Mouse (Mus musculus) ES-E14 (cell line): ENCODE measurements around the gene Cd207. TPM values are rescaled to one million over a fixed set of nuclear protein-coding genes. Genes with fewer than 3 reads are reported as not detected.

Source experiments
- DNase-seq: peaks from one replicate; pipeline ENCODE4 v3.0.0-alpha.2; 2013; ENCODE audit warnings: low read depth, low spot score
- H3K27ac ChIP-seq: 2 replicates; pipeline ENCODE4 v1.5.1; 2012; ENCODE audit warnings: low read depth, mild to moderate bottlenecking, low read length, moderate library complexity, mixed read lengths; ENCODE audit not compliant: poor library complexity, insufficient read depth, severe bottlenecking
- H3K36me3 ChIP-seq: 2 replicates; pipeline ENCODE4 v1.6.1; 2012; ENCODE audit warnings: mild to moderate bottlenecking, low read length, moderate library complexity, mixed read lengths; ENCODE audit not compliant: control insufficient read depth, poor library complexity, insufficient read depth, severe bottlenecking
- H3K4me1 ChIP-seq, 2 experiments: fragments of 150-350 bp in 1 of 2; sonication (generic) in 1 of 2; 2 replicates each; pipeline ENCODE4 v1.6.1; 2012; ENCODE audit warnings: low read length in 2 of 2, mild to moderate bottlenecking in 1 of 2, mixed read lengths in 1 of 2; ENCODE audit not compliant: control insufficient read depth in 2 of 2, insufficient read depth in 2 of 2, poor library complexity in 1 of 2
- H3K4me3 ChIP-seq, 2 experiments: fragments of 150-350 bp in 1 of 2; sonication (generic) in 1 of 2; 2 replicates each; pipeline ENCODE4 v1.5.1; 2012; ENCODE audit warnings: low read length in 2 of 2, low read depth in 1 of 2, mild to moderate bottlenecking in 1 of 2, mixed read lengths in 1 of 2; ENCODE audit not compliant: insufficient read depth in 1 of 2, poor library complexity in 1 of 2, severe bottlenecking in 1 of 2
- H3K9ac ChIP-seq: 2 replicates; pipeline ENCODE4 v1.6.1; 2012; ENCODE audit warnings: low read depth, mild to moderate bottlenecking, low read length, mixed read lengths; ENCODE audit not compliant: poor library complexity, insufficient read depth, severe bottlenecking
- H3K9me3 ChIP-seq: fragments of 150-350 bp; sonication (generic); 2 replicates; pipeline ENCODE4 v1.6.1; 2012; ENCODE audit warnings: low read depth, mild to moderate bottlenecking, low read length; ENCODE audit not compliant: control insufficient read depth, insufficient read depth
- CHD2 ChIP-seq: IDR thresholded peaks from 2 replicates; pipeline ENCODE4 v1.6.1; 2014; ENCODE audit warnings: mild to moderate bottlenecking, low read depth, low read length, inconsistent platforms
- HCFC1 ChIP-seq: IDR thresholded peaks from 2 replicates; pipeline ENCODE4 v1.6.1; 2012; ENCODE audit warnings: low read length, inconsistent platforms, borderline replicate concordance; ENCODE audit not compliant: insufficient read depth
- MAFK ChIP-seq: IDR thresholded peaks from 2 replicates; pipeline ENCODE4 v1.6.1; 2014; ENCODE audit warnings: mild to moderate bottlenecking, low read depth, low read length, inconsistent platforms; ENCODE audit not compliant: insufficient read depth
- ZC3H11A ChIP-seq: IDR thresholded peaks from 2 replicates; pipeline ENCODE4 v1.6.1; 2012; ENCODE audit warnings: low read depth, mild to moderate bottlenecking, inconsistent platforms, low read length, borderline replicate concordance
- ZNF384 ChIP-seq: IDR thresholded peaks from 2 replicates; pipeline ENCODE4 v1.6.1; 2012; ENCODE audit warnings: low read depth, low read length, inconsistent platforms
- in situ Hi-C, 2 experiments: fragments of 600-800 bp; cut with MboI; formaldehyde crosslinking; loops; one replicate each; pipeline ENCODE4 v1.15.1; 2025; ENCODE audit warnings: low sequenced_read_pairs in 2 of 2, inconsistent platforms in 1 of 2; ENCODE audit not compliant: unreplicated experiment in 2 of 2
- total RNA-seq: library from RNA; depleted of rRNA; stranded (reverse); fragments of 300-350 nt; gene quantifications from 2 replicates; pipeline ENCODE4 v1.2.3, GENCODE M21; 2012

Cd207 gene
- total RNA-seq, 1 experiment: not detected

- Histone ChIP-seq H3K27ac (no peak overlapping the region), H3K4me1 (peaks cover 6 to 21% of the 10 kb centered on the region in 2 experiments; a peak in 2 of 4 replicates), H3K4me3 (peak overlapping the region; percentile 8 to 38; a peak in 2 of 4 replicates), H3K36me3 (no peaks in the 10 kb centered on the region), H3K9me3 (no peaks in the 10 kb centered on the region), H3K9ac (no peak overlapping the region)
- TF ChIP-seq ZC3H11A (no peak), ZNF384 (no peak), MAFK (no peak), HCFC1 (no peak), CHD2 (no peak)
- no peak for DNase-seq
- in situ Hi-C loops: no loop called here
Measured at GRCm38 (mm10) chr6:83697932-83698331, 20.3 kb upstream of the Cd207 start.

- in situ Hi-C loops: no loop called here
- no peak overlapping the region for H3K9ac ChIP-seq
- no peaks in the 10 kb centered on the region for H3K9me3 ChIP-seq
- peaks cover 6 to 21% of the 10 kb centered on the region in 2 experiments; a peak in 2 of 4 replicates for H3K4me1 ChIP-seq
- no peak overlapping the region; a peak in 1 of 4 replicates for H3K4me3 ChIP-seq
- TF ChIP-seq ZNF384: no peak
- TF ChIP-seq ZC3H11A: no peak
- no peak for TF ChIP-seq HCFC1
- no peak for TF ChIP-seq CHD2
- TF ChIP-seq MAFK: no peak
- no peaks in the 10 kb centered on the region for H3K36me3 ChIP-seq
- DNase-seq: no peak
- no peak overlapping the region for H3K27ac ChIP-seq
Measured at GRCm38 (mm10) chr6:83696684-83697083, 19.0 kb upstream of the Cd207 start.

- Histone ChIP-seq H3K4me1 (peaks cover 6 to 21% of the 10 kb centered on the region in 2 experiments; a peak in 2 of 4 replicates), H3K36me3 (no peaks in the 10 kb centered on the region), H3K9ac (no peak overlapping the region), H3K9me3 (no peaks in the 10 kb centered on the region), H3K27ac (no peak overlapping the region), H3K4me3 (no peak overlapping the region)
- no peak for TF ChIP-seq CHD2
- no peak for TF ChIP-seq HCFC1
- TF ChIP-seq ZNF384: no peak
- no peak for TF ChIP-seq ZC3H11A
- TF ChIP-seq MAFK: no peak
- no peak for DNase-seq
- in situ Hi-C loops: no loop called here
Measured at GRCm38 (mm10) chr6:83695731-83696130, 18.1 kb upstream of the Cd207 start.

GRCm38 (mm10) chr6:83693835-83694234 is 16.2 kb upstream of the Cd207 start:
- in situ Hi-C loops: loop anchor here in 1 of 2 experiments (5.0 kb wide), 1 partner anchor 53 kb away; no protein-coding TSS in a partner anchor
- no peaks in the 10 kb centered on the region for H3K36me3 ChIP-seq
- no peak for DNase-seq
- no peak overlapping the region for H3K27ac ChIP-seq
- H3K9ac ChIP-seq: no peak overlapping the region
- no peaks in the 10 kb centered on the region for H3K9me3 ChIP-seq
- H3K4me1 ChIP-seq: peaks cover 6 to 21% of the 10 kb centered on the region in 2 experiments; a peak in 2 of 4 replicates
- H3K4me3 ChIP-seq: 0 out of 4 replicates have a peak overlapping the region, but pooled peaks of 1 of the 2 experiments have one; percentile 31
- TF ChIP-seq ZC3H11A (peak; percentile 47; the same call in 1 of the 2 replicates), HCFC1 (no peak), ZNF384 (peak; percentile 95)
